Mouse (Mus musculus): Measurements from ENCODE around the gene Ptcra. TPM values are rescaled to one million over a fixed set of nuclear protein-coding genes. Genes with fewer than 3 reads are reported as not detected.
A peak's percentile ranks its signal among the peaks of the same experiment; 100 is the strongest.

Ptcra gene
- polyA plus RNA-seq, 1 experiment from 2014 or later: 0.60 TPM

DNA sequence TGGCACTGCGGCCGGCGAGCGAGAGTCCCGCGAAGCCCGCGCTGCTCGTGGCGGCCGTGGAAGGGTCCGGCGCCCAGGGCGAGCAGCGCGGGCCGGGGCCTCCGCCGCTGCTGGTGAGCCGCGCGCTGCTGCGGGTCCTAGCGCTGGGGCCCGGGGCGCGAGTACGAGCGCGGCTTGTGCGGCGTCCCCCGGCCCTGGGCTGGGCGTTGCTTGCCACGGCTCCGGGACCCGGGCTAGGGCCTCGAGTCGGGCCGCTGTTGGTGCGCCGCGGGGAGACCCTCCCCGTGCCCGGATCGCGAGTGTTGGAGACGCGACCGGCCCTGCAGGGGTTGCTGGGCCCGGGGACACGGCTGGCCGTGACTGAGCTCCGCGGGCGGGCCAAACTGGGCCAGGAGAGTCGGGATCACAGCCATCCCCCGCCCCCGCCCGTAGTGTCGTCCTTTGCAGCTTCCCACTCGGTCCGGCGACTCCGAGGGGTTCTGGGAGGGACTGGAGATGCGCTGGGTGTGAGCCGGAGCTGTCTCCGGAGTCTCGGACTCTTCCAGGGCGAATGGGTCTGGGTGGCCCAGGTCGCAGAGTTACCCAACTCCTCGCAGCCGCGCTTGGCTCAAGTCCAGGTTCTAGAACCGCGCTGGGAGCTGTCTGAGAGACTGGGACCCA, 51.8 kb downstream of the Ptcra start:
- H3K9me3 ChIP-seq: no peaks in the 10 kb centered on the region
- under 1% methylated on average over 75 of the region's 76 CpGs for WGBS
- peak; percentile 82 for DNase-seq (ENCODE audit: low spot score)
- H3K4me1 ChIP-seq: peaks cover 21% of the 10 kb centered on the region
- H3K27ac ChIP-seq: peak overlapping the region; percentile 92
- no peaks in the 10 kb centered on the region for H3K27me3 ChIP-seq (ENCODE audit: insufficient read depth, poor library complexity, severe bottlenecking)
- H3K36me3 ChIP-seq: peaks cover 31% of the 10 kb centered on the region
- peak overlapping the region; percentile 100 for H3K4me3 ChIP-seq

DNA sequence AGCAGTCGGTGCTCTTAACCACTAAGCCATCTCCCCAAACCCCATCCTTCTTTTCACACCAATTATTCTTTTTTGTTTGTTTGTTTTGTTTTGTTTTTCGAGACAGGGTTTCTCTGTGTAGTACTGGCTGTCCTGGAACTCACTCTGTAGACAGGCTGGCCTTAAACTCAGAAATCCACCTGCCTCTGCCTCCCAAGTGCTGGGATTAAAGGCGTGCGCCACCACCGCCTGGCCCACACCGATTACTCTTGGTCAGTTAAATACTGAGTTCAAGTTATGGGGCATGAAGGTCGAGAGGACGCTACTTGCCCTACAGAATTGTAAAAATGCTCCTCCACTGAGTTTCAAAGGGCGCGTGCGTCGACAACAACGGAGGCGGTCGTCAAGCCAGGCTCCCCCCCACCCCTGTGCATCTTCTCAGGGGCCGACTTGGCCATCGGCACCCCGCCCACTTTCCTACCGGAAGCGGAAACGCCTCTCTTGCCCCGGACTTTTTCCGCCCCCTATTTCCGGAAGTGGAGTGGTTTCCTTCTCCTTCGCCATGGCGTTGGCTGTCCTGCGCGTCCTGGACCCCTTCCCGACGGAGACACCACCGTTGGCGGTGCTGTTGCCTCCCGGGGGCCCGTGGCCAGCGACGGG, 52.4 kb downstream of the Ptcra start, which contains the start of gene Pex6:
Gene Pex6 (plus strand): TSS at position 505 of the 639 bp plus-strand sequence.
- peak; percentile 97 for DNase-seq (ENCODE audit: low spot score)
- WGBS: 7% methylated on average over 36 of the region's 36 CpGs
- H3K27ac ChIP-seq: peak within 1 kb of the TSS; percentile 92
- H3K27me3 ChIP-seq (ENCODE audit: insufficient read depth, poor library complexity, severe bottlenecking): no peaks in the 10 kb centered on the region
- H3K36me3 ChIP-seq: peaks cover 25% of the 10 kb centered on the region
- no peaks in the 10 kb centered on the region for H3K9me3 ChIP-seq
- peak within 1 kb of the TSS; percentile 100 for H3K4me3 ChIP-seq
- peaks cover 28% of the 10 kb centered on the region for H3K4me1 ChIP-seq

DNA sequence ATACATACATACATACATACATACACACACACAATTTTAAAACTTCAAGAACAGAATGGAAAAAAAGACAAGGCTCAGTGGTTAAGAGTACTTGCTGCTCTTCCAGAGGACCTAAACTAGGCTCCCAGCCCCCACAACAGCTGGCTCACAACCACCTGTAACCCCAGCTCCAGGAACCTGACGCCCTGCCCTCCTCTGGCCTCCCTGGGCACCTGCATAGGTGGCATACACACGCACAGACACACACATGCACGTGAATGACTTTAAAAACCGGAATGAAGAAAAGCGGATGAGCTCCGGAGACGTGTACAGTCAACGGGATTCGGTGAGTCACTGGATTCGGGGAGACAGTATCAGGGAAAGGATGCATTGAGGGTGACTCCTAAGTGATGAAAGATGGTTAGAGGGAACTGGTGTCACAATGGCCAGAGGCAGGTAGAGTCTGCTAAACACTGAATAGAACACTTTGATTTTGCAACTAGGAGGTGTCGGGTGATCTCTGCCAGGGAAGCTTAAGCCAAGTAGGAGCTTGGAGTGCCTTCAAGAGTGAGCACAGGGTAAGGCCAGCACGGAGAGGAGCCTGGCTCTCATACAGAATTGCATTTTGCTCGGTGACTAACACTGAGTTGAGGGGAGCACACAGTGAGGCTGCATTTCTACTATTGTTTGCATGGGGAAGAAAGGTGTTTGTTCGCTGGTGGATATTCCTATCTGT, 57.0 kb downstream of the Ptcra start:
- no peak overlapping the region for H3K27ac ChIP-seq
- 81% methylated on average over 14 of the region's 14 CpGs for WGBS
- no peaks in the 10 kb centered on the region for H3K27me3 ChIP-seq (ENCODE audit: insufficient read depth, poor library complexity, severe bottlenecking)
- H3K4me3 ChIP-seq: no peak overlapping the region
- peaks cover 45% of the 10 kb centered on the region for H3K4me1 ChIP-seq
- no peaks in the 10 kb centered on the region for H3K9me3 ChIP-seq
- peak; percentile 71 for DNase-seq (ENCODE audit: low spot score)
- H3K36me3 ChIP-seq: no peaks in the 10 kb centered on the region; the same call in 1 of the 2 replicates

Other genes starting within 250 kb of the Ptcra start
- gene Cul9, start 217.3 kb downstream of the Ptcra start, polyA plus RNA-seq (2016; fragmentation: Nextera tagmentation; extraction: Ambion mirVana): 4.8 and 5.3 TPM in 2 replicates
- gene Srf, start 207.5 kb downstream of the Ptcra start, polyA plus RNA-seq (2016; fragmentation: Nextera tagmentation; extraction: Ambion mirVana): 10.9 and 15.7 TPM in 2 replicates
- 65.4 and 67.7 TPM in 2 replicates for gene Ptk7, start 134.2 kb downstream of the Ptcra start, polyA plus RNA-seq (2016; fragmentation: Nextera tagmentation; extraction: Ambion mirVana)
- gene Klc4, start 117.7 kb downstream of the Ptcra start, polyA plus RNA-seq (2016; fragmentation: Nextera tagmentation; extraction: Ambion mirVana): 21.1 and 22.5 TPM in 2 replicates
- gene Mrpl2, start 117.5 kb downstream of the Ptcra start, polyA plus RNA-seq (2016; fragmentation: Nextera tagmentation; extraction: Ambion mirVana): 131 and 151 TPM in 2 replicates
- 44.8 and 51.3 TPM in 2 replicates for gene Cul7, start 113.4 kb downstream of the Ptcra start, polyA plus RNA-seq (2016; fragmentation: Nextera tagmentation; extraction: Ambion mirVana)
- gene Rrp36, start 89.4 kb downstream of the Ptcra start, polyA plus RNA-seq (2016; fragmentation: Nextera tagmentation; extraction: Ambion mirVana): 46.3 and 61.0 TPM in 2 replicates
- gene Mea1, start 84.9 kb downstream of the Ptcra start, polyA plus RNA-seq (2016; fragmentation: Nextera tagmentation; extraction: Ambion mirVana): 143 and 180 TPM in 2 replicates
- gene Klhdc3, start 82.8 kb downstream of the Ptcra start, polyA plus RNA-seq (2016; fragmentation: Nextera tagmentation; extraction: Ambion mirVana): 152 and 167 TPM in 2 replicates
- gene Ppp2r5d, start 58.6 kb downstream of the Ptcra start, polyA plus RNA-seq (2016; fragmentation: Nextera tagmentation; extraction: Ambion mirVana): 76.8 and 103 TPM in 2 replicates
- 14.0 and 21.9 TPM in 2 replicates for gene Pex6, start 52.2 kb downstream of the Ptcra start, polyA plus RNA-seq (2016; fragmentation: Nextera tagmentation; extraction: Ambion mirVana)
- 0.83 and 2.3 TPM in 2 replicates for gene Gnmt, start 34.5 kb downstream of the Ptcra start, polyA plus RNA-seq (2016; fragmentation: Nextera tagmentation; extraction: Ambion mirVana)
- gene Cnpy3, start 11.5 kb downstream of the Ptcra start, polyA plus RNA-seq (2016; fragmentation: Nextera tagmentation; extraction: Ambion mirVana): 63.2 and 68.4 TPM in 2 replicates
- 45.8 and 51.2 TPM in 2 replicates for gene 2310039H08Rik, start 8.9 kb upstream of the Ptcra start, polyA plus RNA-seq (2016; fragmentation: Nextera tagmentation; extraction: Ambion mirVana)
- 130 and 184 TPM in 2 replicates for gene Rpl7l1, start 19.0 kb upstream of the Ptcra start, polyA plus RNA-seq (2016; fragmentation: Nextera tagmentation; extraction: Ambion mirVana)
- gene Bicral, start 94.8 kb upstream of the Ptcra start, polyA plus RNA-seq (2016; fragmentation: Nextera tagmentation; extraction: Ambion mirVana): 3.3 and 3.4 TPM in 2 replicates
- gene Tbcc, start 127.0 kb upstream of the Ptcra start, polyA plus RNA-seq (2016; fragmentation: Nextera tagmentation; extraction: Ambion mirVana): 43.8 and 63.2 TPM in 2 replicates
- not detected in 2 replicates for gene Prph2, start 146.7 kb upstream of the Ptcra start, polyA plus RNA-seq (2016; fragmentation: Nextera tagmentation; extraction: Ambion mirVana)
- gene Ubr2, start 246.8 kb upstream of the Ptcra start, polyA plus RNA-seq (2016; fragmentation: Nextera tagmentation; extraction: Ambion mirVana): 17.2 and 17.7 TPM in 2 replicates